Mouse (Mus musculus) thymus, adult 2 months (tissue): ENCODE measurements around the gene Fsd2. TPM values are rescaled to one million over a fixed set of nuclear protein-coding genes. Genes with fewer than 3 reads are reported as not detected.

ENCODE experiments used
- DNase-seq: peaks from one replicate; pipeline ENCODE4 v3.0.0; 2021
- H3K27ac ChIP-seq: fragments of 200-500 bp; 2 replicates; pipeline ENCODE4 v1.5.1; 2012; ENCODE audit warnings: low read length, control low read depth; ENCODE audit not compliant: control insufficient read depth, insufficient read depth
- H3K27me3 ChIP-seq: fragments of 200-500 bp; 2 replicates; pipeline ENCODE4 v1.6.1; 2012; ENCODE audit warnings: mild to moderate bottlenecking, low read length, moderate library complexity, mixed read lengths; ENCODE audit not compliant: control insufficient read depth, insufficient read depth
- H3K36me3 ChIP-seq: fragments of 200-500 bp; 2 replicates; pipeline ENCODE4 v1.6.1; 2012; ENCODE audit warnings: mild to moderate bottlenecking, low read length, moderate library complexity; ENCODE audit not compliant: control insufficient read depth, insufficient read depth
- H3K4me1 ChIP-seq: fragments of 200-500 bp; replicated peaks from 2 replicates; pipeline ENCODE4 v1.6.1; 2012; ENCODE audit warnings: low read length; ENCODE audit not compliant: control insufficient read depth, insufficient read depth
- H3K4me3 ChIP-seq: fragments of 200-500 bp; 2 replicates; pipeline ENCODE4 v1.5.1; 2012; ENCODE audit warnings: mild to moderate bottlenecking, low read length, control low read depth, moderate library complexity; ENCODE audit not compliant: control insufficient read depth, insufficient read depth
- CTCF ChIP-seq: fragments of 200-500 bp; IDR thresholded peaks from 2 replicates; pipeline ENCODE4 v1.5.1; 2012; ENCODE audit warnings: mild to moderate bottlenecking, control low read depth, low read length, moderate library complexity, borderline replicate concordance; ENCODE audit not compliant: control insufficient read depth, poor library complexity, insufficient read depth; ENCODE audit errors: extremely low read depth
- POLR2A ChIP-seq: fragments of 200-500 bp; IDR thresholded peaks from 2 replicates; pipeline ENCODE4 v1.6.1; 2012; ENCODE audit warnings: mild to moderate bottlenecking, low read length, control low read depth, moderate library complexity; ENCODE audit not compliant: control insufficient read depth, poor library complexity, insufficient read depth; ENCODE audit errors: extremely low read depth
- WGBS: fragments of 180-500 bp; shearing (Covaris S2); methylation state at CpG from one replicate; pipeline ENCODE4 v1.1.7; 2018; 5-methylcytosine and 5-hydroxymethylcytosine counted together
- polyA plus RNA-seq: library from polyadenylated mRNA; depleted of rRNA; stranded (reverse); fragments of >200 nt; gene quantifications from 2 replicates; pipeline ENCODE4 v1.2.3, GENCODE M21; 2012

The Fsd2 gene
- polyA plus RNA-seq, 1 experiment, result 3.2 TPM

GRCm38 (mm10) chr7:81599379-81600280, 32.9 kb upstream of the Fsd2 start:
- no peak for DNase-seq
- peaks cover 16% of the 10 kb centered on the region for H3K36me3 ChIP-seq
- no peaks in the 10 kb centered on the region for H3K27me3 ChIP-seq
- no peak overlapping the region for H3K4me3 ChIP-seq
- no peak for TF ChIP-seq CTCF
- no peak for TF ChIP-seq POLR2A
- no peaks in the 10 kb centered on the region for H3K4me1 ChIP-seq
- H3K27ac ChIP-seq, result no peak overlapping the region
- 89% methylated on average over 8 of the region's 8 CpGs for WGBS

GRCm38 (mm10) chr7:81597660-81598059, 30.9 kb upstream of the Fsd2 start:
- Histone ChIP-seq H3K27ac (no peak overlapping the region), H3K36me3 (peaks cover 35% of the 10 kb centered on the region), H3K4me1 (no peaks in the 10 kb centered on the region), H3K4me3 (no peak overlapping the region), H3K27me3 (no peaks in the 10 kb centered on the region)
- TF ChIP-seq POLR2A (no peak), CTCF (no peak)
- no peak for DNase-seq
- WGBS, result 100% methylated on average over 1 of the region's 1 CpGs

- H3K27ac ChIP-seq, result no peak overlapping the region
- WGBS, result 96% methylated on average over 6 of the region's 6 CpGs
Observed at GRCm38 (mm10) chr7:81596086-81596485, 29.3 kb upstream of the Fsd2 start.

GRCm38 (mm10) chr7:81595056-81595455, 28.3 kb upstream of the Fsd2 start:
- peaks cover 58% of the 10 kb centered on the region for H3K36me3 ChIP-seq
- no peak for TF ChIP-seq CTCF
- TF ChIP-seq POLR2A, result no peak
- H3K27me3 ChIP-seq, result no peaks in the 10 kb centered on the region
- DNase-seq, result no peak
- H3K4me1 ChIP-seq, result no peaks in the 10 kb centered on the region
- no peak overlapping the region for H3K27ac ChIP-seq
- WGBS, result 96% methylated on average over 5 of the region's 5 CpGs
- H3K4me3 ChIP-seq, result no peak overlapping the region

More at GRCm38 (mm10) chr7:81596086-81596485, 29.3 kb upstream of the Fsd2 start:
- no peak overlapping the region for H3K4me3 ChIP-seq
- no peak for DNase-seq
- H3K4me1 ChIP-seq, result no peaks in the 10 kb centered on the region
- H3K27me3 ChIP-seq, result no peaks in the 10 kb centered on the region
- H3K36me3 ChIP-seq, result peaks cover 51% of the 10 kb centered on the region
- no peak for TF ChIP-seq POLR2A
- no peak for TF ChIP-seq CTCF

- no peak overlapping the region for H3K27ac ChIP-seq
- WGBS, result 94% methylated on average over 8 of the region's 8 CpGs
- TF ChIP-seq POLR2A, result no peak
- TF ChIP-seq CTCF, result no peak
- peaks cover 60% of the 10 kb centered on the region for H3K36me3 ChIP-seq
- H3K4me3 ChIP-seq, result no peak overlapping the region
- H3K4me1 ChIP-seq, result no peaks in the 10 kb centered on the region
- DNase-seq, result no peak
- no peaks in the 10 kb centered on the region for H3K27me3 ChIP-seq
Observed at GRCm38 (mm10) chr7:81593387-81593786, 26.6 kb upstream of the Fsd2 start.

DNA sequence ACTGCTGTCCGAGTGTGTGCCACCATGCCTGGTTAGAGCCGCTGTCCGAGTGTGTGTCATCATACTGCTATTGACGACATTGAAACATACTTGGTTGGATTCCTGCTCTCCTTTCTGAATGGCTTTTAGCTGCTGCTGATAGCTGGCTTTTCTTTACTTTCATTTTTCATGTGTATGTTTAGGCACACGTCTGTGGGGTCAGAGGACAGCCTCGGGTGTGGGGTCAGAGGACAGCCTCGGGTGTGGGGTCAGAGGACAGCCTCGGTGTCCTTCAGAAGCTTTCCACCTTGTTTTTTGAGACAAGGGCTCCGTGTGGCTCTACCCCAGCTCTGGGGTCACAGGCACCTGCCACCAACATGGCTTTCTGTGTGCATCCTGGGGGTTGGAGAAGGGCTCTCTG, 25.9 kb upstream of the Fsd2 start:
- no peak overlapping the region for H3K4me3 ChIP-seq
- H3K27ac ChIP-seq, result no peak overlapping the region
- no peak for TF ChIP-seq POLR2A
- TF ChIP-seq CTCF, result no peak
- H3K4me1 ChIP-seq, result no peaks in the 10 kb centered on the region
- WGBS, result 97% methylated on average over 9 of the region's 9 CpGs
- no peak for DNase-seq
- no peaks in the 10 kb centered on the region for H3K27me3 ChIP-seq
- H3K36me3 ChIP-seq, result peaks cover 63% of the 10 kb centered on the region
